Mouse (Mus musculus) urinary bladder, adult 18-20 months (tissue): Measurements from ENCODE around the gene Lmo2.

Experiments
- DNase-seq, 2 experiments: peaks; one replicate each; pipeline ENCODE4 v3.0.0; 2022; ENCODE audit warnings: low spot score in 2 of 2, mixed read lengths in 2 of 2

Lmo2 gene

GRCm38 (mm10) chr2:103957649-103958546 is at the start of gene Lmo2:
TSS of gene Lmo2 (plus strand) at chr2:103957986.
- DNase-seq = no peak

DNA sequence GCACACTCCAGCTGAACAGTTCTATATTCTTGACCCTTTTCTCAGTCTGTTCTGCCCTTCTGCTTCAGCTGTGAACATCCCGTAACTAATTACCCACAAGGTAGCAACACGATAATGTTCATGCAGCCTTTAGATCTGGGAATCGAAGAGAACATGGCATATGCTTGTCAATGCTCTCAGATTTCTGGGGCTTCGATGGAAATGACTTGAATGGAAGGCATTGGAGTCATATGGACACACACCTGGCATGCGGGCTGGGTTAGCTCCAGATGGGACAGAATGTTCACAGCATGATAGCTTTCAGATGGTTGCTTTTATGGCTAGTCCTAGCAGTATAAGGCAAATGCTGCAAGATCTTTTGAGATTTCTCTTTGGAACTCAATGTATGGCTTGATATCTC is 47.2 kb upstream of the Lmo2 start:
- no peak for DNase-seq

GRCm38 (mm10) chr2:103912481-103913251 is 45.1 kb upstream of the Lmo2 start:
- DNase-seq = no peak

DNA sequence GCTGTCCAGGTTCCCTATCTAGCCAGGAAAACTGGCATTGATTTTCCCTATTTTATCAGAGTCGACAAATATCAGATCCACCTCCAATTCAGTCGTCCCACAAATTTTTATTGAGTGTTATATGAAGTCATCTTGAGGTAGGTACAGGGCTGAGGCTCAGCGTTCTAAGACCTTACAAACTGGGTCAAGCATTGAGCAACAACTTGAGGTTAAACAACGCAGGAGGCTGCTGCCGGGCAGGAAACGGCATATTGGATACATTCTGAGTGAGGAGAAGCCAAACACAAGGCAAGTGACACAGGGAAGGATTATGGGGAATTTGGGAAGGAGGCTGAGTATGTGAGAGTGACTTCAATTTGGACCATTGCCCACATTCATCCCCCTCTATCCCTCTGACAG is 44.5 kb upstream of the Lmo2 start:
- DNase-seq = no peak

- no peak for DNase-seq
Observed at GRCm38 (mm10) chr2:103916069-103916468, 41.7 kb upstream of the Lmo2 start.

- no peak for DNase-seq
Observed at GRCm38 (mm10) chr2:103917375-103917774, 40.4 kb upstream of the Lmo2 start.

DNA sequence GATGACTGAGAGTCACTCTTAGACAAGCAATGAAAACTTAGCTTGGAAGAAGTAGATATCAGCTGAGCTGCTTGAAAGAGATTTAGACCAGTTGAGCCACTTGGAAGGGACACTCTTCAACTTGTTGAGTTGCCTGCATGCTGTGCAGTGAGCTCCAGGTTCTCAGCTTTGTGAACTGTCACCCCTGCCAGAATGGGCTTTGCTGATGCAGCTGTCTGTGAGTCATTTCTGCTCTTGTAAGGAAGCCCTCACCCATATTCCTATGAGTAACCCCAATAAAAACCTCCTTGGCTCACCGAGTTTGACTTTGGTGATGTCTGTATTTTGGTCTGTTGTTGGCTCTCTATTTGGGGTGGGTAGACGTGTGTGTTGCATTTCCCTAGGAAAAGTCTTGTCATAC is 39.4 kb upstream of the Lmo2 start:
- DNase-seq = no peak

GRCm38 (mm10) chr2:103919488-103919887 is 38.3 kb upstream of the Lmo2 start:
- no peak for DNase-seq

DNA sequence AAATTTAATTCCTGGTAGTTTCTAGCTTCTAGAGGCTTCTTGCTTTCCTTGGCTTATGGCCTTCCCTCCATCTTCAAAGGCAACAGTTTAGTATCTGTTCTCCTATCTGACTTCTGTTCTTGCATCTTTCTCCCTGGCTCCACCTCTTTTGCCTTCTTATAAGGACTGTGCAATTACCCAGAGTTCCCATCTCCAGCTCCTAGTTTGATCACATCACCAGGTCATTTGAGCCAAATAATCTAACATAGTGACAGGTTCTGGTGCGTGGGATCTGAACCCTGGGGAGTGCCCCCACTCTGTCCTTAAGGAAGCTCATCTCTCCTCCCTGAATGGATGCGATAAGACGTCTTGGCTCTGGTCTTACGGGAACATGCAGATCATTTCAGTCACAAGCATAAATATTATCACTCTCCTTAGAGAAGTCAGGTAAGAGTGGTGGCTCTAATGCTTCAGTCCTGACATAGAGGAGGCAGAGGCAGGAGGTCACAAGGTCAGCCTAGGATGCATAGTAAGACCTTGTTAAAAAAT is 31.1 kb upstream of the Lmo2 start:
- DNase-seq = no peak

DNA sequence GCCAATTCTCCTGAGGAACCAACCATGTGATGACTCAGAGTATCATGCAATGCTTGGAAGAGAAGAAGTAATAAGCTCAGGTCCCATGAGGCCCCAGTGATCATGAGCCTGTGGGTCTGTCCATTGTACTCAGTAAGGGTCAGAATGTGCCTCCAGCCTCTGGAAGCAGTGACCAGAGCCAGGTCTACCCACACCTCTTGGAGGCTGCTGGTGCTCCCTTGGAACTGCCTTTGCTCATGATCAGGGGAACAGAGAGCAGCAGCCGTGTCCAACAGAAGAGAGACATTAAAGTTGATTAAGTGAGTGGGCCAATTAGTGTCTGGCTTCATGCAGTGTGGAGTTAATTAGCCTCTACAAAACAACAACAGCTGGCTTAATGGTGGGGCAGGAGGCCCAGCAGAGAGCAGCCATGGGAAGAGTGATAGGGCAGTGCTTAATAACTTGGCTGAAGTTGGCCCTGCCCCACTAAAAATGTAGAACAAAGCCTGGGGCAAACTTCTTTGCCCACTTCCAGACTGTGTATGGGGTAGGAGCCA is 30.1 kb upstream of the Lmo2 start:
- no peak for DNase-seq

GRCm38 (mm10) chr2:103930306-103931019 is 27.3 kb upstream of the Lmo2 start:
- DNase-seq = no peak

- peak; percentile 5 to 34 for DNase-seq
Observed at GRCm38 (mm10) chr2:103931511-103931911, 26.3 kb upstream of the Lmo2 start.

DNA sequence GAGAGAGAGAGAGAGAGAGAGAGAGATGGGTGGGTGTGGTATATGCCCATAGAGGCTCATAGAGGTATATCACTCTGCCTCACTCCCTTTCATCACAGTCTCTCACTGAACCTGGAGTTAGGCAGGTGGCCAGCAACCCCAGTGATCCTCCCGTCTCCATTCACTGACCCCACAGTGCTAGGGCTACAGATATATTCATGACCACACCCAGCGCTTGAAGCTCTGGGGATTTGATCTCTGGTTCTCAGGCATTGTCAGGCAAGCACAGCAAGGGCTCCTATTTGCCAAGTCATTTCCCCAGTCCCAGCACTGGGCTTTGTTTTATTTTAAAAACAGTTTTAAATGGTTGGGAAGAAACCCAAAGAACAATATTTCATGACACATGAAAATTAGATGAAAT is 25.8 kb upstream of the Lmo2 start:
- no peak for DNase-seq

GRCm38 (mm10) chr2:103932480-103932879 is 25.3 kb upstream of the Lmo2 start:
- no peak for DNase-seq

DNA sequence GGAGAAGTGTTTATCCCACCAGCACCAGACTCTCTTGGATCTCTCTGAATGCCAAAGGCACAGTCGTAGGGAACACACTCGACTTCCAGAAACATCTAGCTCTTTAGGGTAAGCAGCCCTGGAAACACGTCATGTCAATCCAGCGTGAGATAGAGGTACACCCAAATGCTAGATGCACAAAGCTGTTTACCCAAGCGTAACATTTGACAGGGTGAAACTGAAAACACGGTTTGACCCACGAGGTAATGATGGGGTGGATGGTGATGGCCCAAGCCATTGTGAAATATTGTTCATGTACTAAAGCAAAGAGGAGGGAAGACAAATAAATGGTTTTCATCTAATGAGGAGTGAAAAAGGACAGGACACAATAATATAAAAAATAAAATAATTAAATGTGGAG is 23.5 kb upstream of the Lmo2 start:
- no peak for DNase-seq

- DNase-seq = no peak
Observed at GRCm38 (mm10) chr2:103934670-103935069, 23.1 kb upstream of the Lmo2 start.

- DNase-seq = no peak
Observed at GRCm38 (mm10) chr2:103935691-103936435, 21.9 kb upstream of the Lmo2 start.

GRCm38 (mm10) chr2:103936666-103937065 is 21.1 kb upstream of the Lmo2 start:
- no peak for DNase-seq

GRCm38 (mm10) chr2:103937670-103938069 is 20.1 kb upstream of the Lmo2 start:
- no peak for DNase-seq

DNA sequence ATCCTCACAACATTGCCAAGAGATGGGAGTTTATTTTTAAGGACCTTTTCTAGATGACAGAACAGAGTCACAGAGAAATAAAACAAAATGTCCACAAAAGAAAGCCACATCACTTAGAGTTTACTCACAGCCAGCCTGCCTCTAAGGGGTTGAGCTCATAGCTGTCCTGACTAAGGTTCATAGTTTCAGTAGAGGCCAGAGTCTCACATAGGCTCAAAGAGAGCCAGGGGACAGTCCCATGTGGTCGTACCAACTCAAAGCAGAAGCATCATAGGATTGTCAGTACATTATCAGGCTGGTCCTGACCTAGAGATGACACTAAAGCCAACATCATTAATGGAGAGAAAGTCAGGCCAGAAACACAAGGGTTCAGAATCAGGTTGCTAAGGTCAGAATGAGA is 19.2 kb upstream of the Lmo2 start:
- no peak for DNase-seq

DNA sequence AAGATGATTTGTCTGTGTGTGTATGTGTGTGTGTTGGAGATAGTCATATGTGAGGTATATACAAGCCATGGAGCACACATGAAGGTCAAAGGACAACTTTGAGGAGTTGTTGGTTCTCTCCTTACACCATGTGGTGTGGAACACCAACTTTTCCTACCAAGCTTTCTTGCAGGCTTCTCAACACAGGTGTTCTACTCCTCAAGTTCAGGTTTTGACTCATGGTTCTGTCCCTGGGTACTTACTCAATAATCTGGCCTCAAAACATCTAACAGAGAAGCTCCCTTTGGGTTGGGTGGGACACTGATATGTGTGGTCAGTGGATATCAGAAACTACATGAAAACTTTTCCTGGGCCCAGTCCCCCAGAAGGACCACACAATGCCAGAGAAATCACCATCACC is 18.8 kb upstream of the Lmo2 start:
- no peak for DNase-seq
